Mouse (Mus musculus): ENCODE results near the gene Zg16.
A peak's percentile ranks its signal among the peaks of the same experiment; 100 is the strongest.

The Zg16 gene

GRCm38 (mm10) chr7:127008239-127009019 is 78.7 kb downstream of the Zg16 start:
- no peak for DNase-seq (ENCODE audit: low read depth, low spot score)

GRCm38 (mm10) chr7:127007313-127008024 is 79.7 kb downstream of the Zg16 start:
- no peak for DNase-seq (ENCODE audit: low read depth, low spot score)

- peak; percentile 21 for DNase-seq (ENCODE audit: low read depth, low spot score)
These were observed 82.8 kb downstream of the Zg16 start for GRCm38 (mm10) chr7:127004122-127004875.

- no peak for DNase-seq (ENCODE audit: low read depth, low spot score)
These were observed 83.5 kb downstream of the Zg16 start for GRCm38 (mm10) chr7:127003620-127004019.
